Mouse (Mus musculus) kidney, postnatal 0 days (tissue): ENCODE results near the gene Gabrb2. TPM values are rescaled to one million over a fixed set of nuclear protein-coding genes. Genes with fewer than 3 reads are reported as not detected.
A peak's percentile ranks its signal among the peaks of the same experiment; 100 is the strongest.

ENCODE experiments used
- ATAC-seq: fragments of 200-750 bp; cut with Nextera tagmentation; replicated peaks from 2 replicates; pipeline ENCODE4 v1.8.0; 2017; ENCODE audit warnings: low read depth, moderate number of reproducible peaks, moderate TSS enrichment, moderate library complexity; ENCODE audit not compliant: low FRiP score
- DNase-seq: peaks from one replicate; pipeline ENCODE4 v3.0.0-alpha.2; 2016; ENCODE audit warnings: low spot score
- H3K27ac ChIP-seq: fragments of 300-500 bp; sonication (generic); 2 replicates; pipeline ENCODE4 v1.5.1; 2014; ENCODE audit warnings: mild to moderate bottlenecking
- H3K27me3 ChIP-seq: fragments of 300-500 bp; sonication (generic); 2 replicates; pipeline ENCODE4 v1.6.1; 2014; ENCODE audit warnings: low read length, mixed read lengths; ENCODE audit not compliant: insufficient read depth
- H3K36me3 ChIP-seq: fragments of 300-500 bp; sonication (generic); 2 replicates; pipeline ENCODE4 v1.6.1; 2014; ENCODE audit warnings: low read length, mixed read lengths; ENCODE audit not compliant: insufficient read depth
- H3K4me1 ChIP-seq: fragments of 300-500 bp; sonication (generic); replicated peaks from 2 replicates; pipeline ENCODE4 v1.6.1; 2014; ENCODE audit warnings: antibody characterized with exemption, low read length, mixed read lengths; ENCODE audit not compliant: insufficient read depth
- H3K4me2 ChIP-seq: fragments of 300-500 bp; sonication (generic); 2 replicates; pipeline ENCODE4 v1.6.1; 2014; ENCODE audit warnings: mild to moderate bottlenecking, low read length, moderate library complexity, mixed read lengths
- H3K4me3 ChIP-seq: fragments of 300-500 bp; sonication (generic); replicated peaks from 2 replicates; pipeline ENCODE4 v1.5.1; 2014; ENCODE audit warnings: low read depth, low read length
- H3K9ac ChIP-seq: fragments of 300-500 bp; sonication (generic); 2 replicates; pipeline ENCODE4 v1.6.1; 2014; ENCODE audit warnings: low read depth, low read length
- H3K9me3 ChIP-seq: fragments of 300-500 bp; sonication (generic); replicated peaks from 2 replicates; pipeline ENCODE4 v1.6.1; 2016; ENCODE audit warnings: low read length, inconsistent platforms, mixed read lengths
- CTCF ChIP-seq: IDR thresholded peaks from 2 replicates; pipeline ENCODE4 v1.5.1; 2016; ENCODE audit warnings: antibody characterized with exemption, low read depth, mild to moderate bottlenecking, moderate library complexity
- WGBS: fragments of 180-500 bp; shearing (Covaris S2); extraction: QIAGEN DNeasy Blood & Tissue Kit; methylation state at CpG from one replicate; pipeline ENCODE4 v1.1.7; 2014; 5-methylcytosine and 5-hydroxymethylcytosine counted together
- polyA plus RNA-seq: library from polyadenylated mRNA; unstranded; fragments of >200 nt; fragmentation: Nextera tagmentation; extraction: Ambion mirVana; gene quantifications from 2 replicates; pipeline ENCODE4 v1.2.1, GENCODE M21; 2015

Gene Gabrb2
- polyA plus RNA-seq, 1 experiment from 2014 or later, result 0.37 TPM

GRCm38 (mm10) chr11:42420634-42421470 is 1.3 kb downstream of the Gabrb2 start:
- Histone ChIP-seq H3K36me3 (no peaks in the 10 kb centered on the region), H3K4me2 (peak overlapping the region; percentile 69), H3K4me3 (peak overlapping the region; percentile 42), H3K9me3 (no peaks in the 10 kb centered on the region), H3K9ac (no peak overlapping the region), H3K4me1 (no peaks in the 10 kb centered on the region), H3K27ac (no peak overlapping the region), H3K27me3 (no peaks in the 10 kb centered on the region)
- DNase-seq (peak; percentile 76), ATAC-seq (peak; percentile 43)
- TF ChIP-seq CTCF, result no peak
- 1% methylated on average over 21 of the region's 21 CpGs for WGBS

- TF ChIP-seq CTCF, result peak; percentile 73
- Histone ChIP-seq H3K4me1 (no peaks in the 10 kb centered on the region), H3K36me3 (no peaks in the 10 kb centered on the region), H3K4me3 (no peak overlapping the region), H3K4me2 (no peak overlapping the region), H3K27ac (no peak overlapping the region), H3K27me3 (no peaks in the 10 kb centered on the region), H3K9me3 (no peaks in the 10 kb centered on the region), H3K9ac (no peak overlapping the region)
- DNase-seq, result peak; percentile 41
- ATAC-seq, result no peak
- WGBS, result 6% methylated on average over 3 of the region's 3 CpGs
Observed at GRCm38 (mm10) chr11:42423231-42423630, 3.7 kb downstream of the Gabrb2 start.

GRCm38 (mm10) chr11:42431495-42431894 is 11.9 kb downstream of the Gabrb2 start:
- DNase-seq (no peak), ATAC-seq (no peak)
- Histone ChIP-seq H3K9me3 (no peaks in the 10 kb centered on the region), H3K27ac (no peak overlapping the region), H3K9ac (no peak overlapping the region), H3K4me2 (no peak overlapping the region), H3K36me3 (no peaks in the 10 kb centered on the region), H3K4me3 (no peak overlapping the region), H3K4me1 (no peaks in the 10 kb centered on the region), H3K27me3 (no peaks in the 10 kb centered on the region)
- TF ChIP-seq CTCF, result no peak

- 78% methylated on average over 2 of the region's 2 CpGs for WGBS
- DNase-seq, result no peak
- Histone ChIP-seq H3K4me2 (no peak overlapping the region), H3K27ac (no peak overlapping the region), H3K4me3 (no peak overlapping the region), H3K9me3 (no peaks in the 10 kb centered on the region), H3K4me1 (no peaks in the 10 kb centered on the region), H3K9ac (no peak overlapping the region), H3K36me3 (no peaks in the 10 kb centered on the region), H3K27me3 (no peaks in the 10 kb centered on the region)
- ATAC-seq, result no peak
- no peak for TF ChIP-seq CTCF
Observed at GRCm38 (mm10) chr11:42438978-42439377, 19.4 kb downstream of the Gabrb2 start.

GRCm38 (mm10) chr11:42443641-42444040 is 24.1 kb downstream of the Gabrb2 start:
- Histone ChIP-seq H3K4me2 (no peak overlapping the region), H3K36me3 (no peaks in the 10 kb centered on the region), H3K27ac (no peak overlapping the region), H3K4me3 (no peak overlapping the region), H3K27me3 (no peaks in the 10 kb centered on the region), H3K9ac (no peak overlapping the region), H3K9me3 (no peaks in the 10 kb centered on the region), H3K4me1 (no peaks in the 10 kb centered on the region)
- TF ChIP-seq CTCF, result no peak
- no peak for ATAC-seq
- DNase-seq, result no peak

- no peak overlapping the region for H3K4me2 ChIP-seq
- 53% methylated on average over 4 of the region's 4 CpGs for WGBS
- no peak for DNase-seq
Observed at GRCm38 (mm10) chr11:42448929-42449328, 29.4 kb downstream of the Gabrb2 start.

GRCm38 (mm10) chr11:42464136-42464535 is 44.6 kb downstream of the Gabrb2 start:
- 83% methylated on average over 1 of the region's 1 CpGs for WGBS
- no peak for TF ChIP-seq CTCF
- no peak for DNase-seq
- H3K36me3 ChIP-seq, result no peaks in the 10 kb centered on the region
- H3K9me3 ChIP-seq, result no peaks in the 10 kb centered on the region
- no peak for ATAC-seq
- H3K4me2 ChIP-seq, result no peak overlapping the region
- no peaks in the 10 kb centered on the region for H3K4me1 ChIP-seq
- H3K4me3 ChIP-seq, result no peak overlapping the region
- no peak overlapping the region for H3K27ac ChIP-seq
- H3K9ac ChIP-seq, result no peak overlapping the region
- no peaks in the 10 kb centered on the region for H3K27me3 ChIP-seq

More at GRCm38 (mm10) chr11:42448929-42449328, 29.4 kb downstream of the Gabrb2 start:
- H3K9ac ChIP-seq, result no peak overlapping the region
- no peak for TF ChIP-seq CTCF
- no peaks in the 10 kb centered on the region for H3K27me3 ChIP-seq
- no peak overlapping the region for H3K4me3 ChIP-seq
- no peak for ATAC-seq
- H3K36me3 ChIP-seq, result no peaks in the 10 kb centered on the region
- no peaks in the 10 kb centered on the region for H3K4me1 ChIP-seq
- no peaks in the 10 kb centered on the region for H3K9me3 ChIP-seq
- no peak overlapping the region for H3K27ac ChIP-seq
